Mouse (Mus musculus) intestine, embryonic 15.5 days (tissue): ENCODE measurements around the gene Sh2d7. TPM values are rescaled to one million over a fixed set of nuclear protein-coding genes. Genes with fewer than 3 reads are reported as not detected.

Experiments
- ATAC-seq: fragments of 200-750 bp; cut with Nextera tagmentation; 2 replicates; pipeline ENCODE4 v1.8.0; 2017; ENCODE audit warnings: moderate TSS enrichment, moderate library complexity
- H3K27ac ChIP-seq: fragments of 300-500 bp; sonication (generic); 2 replicates; pipeline ENCODE4 v1.5.1; 2015; ENCODE audit warnings: mild to moderate bottlenecking, inconsistent platforms
- H3K27me3 ChIP-seq: fragments of 300-500 bp; sonication (generic); replicated peaks from 2 replicates; pipeline ENCODE4 v1.6.1; 2015; ENCODE audit warnings: inconsistent platforms
- H3K36me3 ChIP-seq: fragments of 300-500 bp; sonication (generic); 2 replicates; pipeline ENCODE4 v1.6.1; 2015; ENCODE audit warnings: inconsistent platforms
- H3K4me1 ChIP-seq: fragments of 300-500 bp; sonication (generic); replicated peaks from 2 replicates; pipeline ENCODE4 v1.6.1; 2015; ENCODE audit warnings: inconsistent platforms
- H3K4me2 ChIP-seq: fragments of 300-500 bp; sonication (generic); replicated peaks from 2 replicates; pipeline ENCODE4 v1.6.1; 2015; ENCODE audit warnings: mild to moderate bottlenecking, inconsistent platforms
- H3K4me3 ChIP-seq: fragments of 300-500 bp; sonication (generic); replicated peaks from 2 replicates; pipeline ENCODE4 v1.5.1; 2015; ENCODE audit warnings: inconsistent platforms
- H3K9ac ChIP-seq: fragments of 300-500 bp; sonication (generic); 2 replicates; pipeline ENCODE4 v1.6.1; 2015; ENCODE audit warnings: inconsistent platforms
- H3K9me3 ChIP-seq: fragments of 300-500 bp; sonication (generic); 2 replicates; pipeline ENCODE4 v1.6.1; 2016; ENCODE audit warnings: inconsistent platforms
- WGBS: fragments of 180-500 bp; shearing (Covaris S2); methylation state at CpG from one replicate; pipeline ENCODE4 v1.1.7; 2015; 5-methylcytosine and 5-hydroxymethylcytosine counted together
- polyA plus RNA-seq: library from polyadenylated mRNA; unstranded; fragments of >200 nt; fragmentation: Nextera tagmentation; extraction: Ambion mirVana; gene quantifications from 2 replicates; pipeline ENCODE4 v1.2.1, GENCODE M21; 2015

The Sh2d7 gene
- not detected in 2 replicates for polyA plus RNA-seq

DNA sequence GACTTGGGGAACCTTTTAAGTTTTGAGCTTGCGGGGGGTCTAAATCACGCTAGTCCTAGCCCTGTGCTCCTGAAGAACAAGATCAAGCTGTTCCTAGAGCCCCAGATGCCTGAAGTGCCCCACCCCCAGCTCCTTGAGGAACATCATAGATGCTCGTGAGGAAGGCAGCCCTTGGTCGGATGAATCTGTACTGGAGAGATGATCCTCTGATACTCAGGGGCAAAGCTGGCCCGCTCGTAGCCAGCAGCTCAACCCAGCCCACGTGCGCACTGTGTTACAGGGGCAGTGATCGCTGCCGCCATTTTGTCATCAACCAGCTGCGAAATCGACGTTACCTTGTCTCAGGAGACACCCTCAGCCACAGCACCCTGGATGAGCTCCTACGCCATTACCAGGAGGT is at the start of gene Sh2d7:
TSS of gene Sh2d7 (plus strand) at position 301 of the 400 bp plus-strand sequence.
- no peak within 1 kb of the TSS for H3K4me2 ChIP-seq
- no peaks in the 10 kb centered on the region for H3K27me3 ChIP-seq
- WGBS: 91% methylated on average over 14 of the region's 14 CpGs
- no peak within 1 kb of the TSS for H3K27ac ChIP-seq
- no peaks in the 10 kb centered on the region for H3K36me3 ChIP-seq
- H3K4me1 ChIP-seq: no peaks in the 10 kb centered on the region
- no peak within 1 kb of the TSS for H3K4me3 ChIP-seq
- no peaks in the 10 kb centered on the region for H3K9me3 ChIP-seq
- no peak within 1 kb of the TSS for H3K9ac ChIP-seq
- ATAC-seq: no peak

DNA sequence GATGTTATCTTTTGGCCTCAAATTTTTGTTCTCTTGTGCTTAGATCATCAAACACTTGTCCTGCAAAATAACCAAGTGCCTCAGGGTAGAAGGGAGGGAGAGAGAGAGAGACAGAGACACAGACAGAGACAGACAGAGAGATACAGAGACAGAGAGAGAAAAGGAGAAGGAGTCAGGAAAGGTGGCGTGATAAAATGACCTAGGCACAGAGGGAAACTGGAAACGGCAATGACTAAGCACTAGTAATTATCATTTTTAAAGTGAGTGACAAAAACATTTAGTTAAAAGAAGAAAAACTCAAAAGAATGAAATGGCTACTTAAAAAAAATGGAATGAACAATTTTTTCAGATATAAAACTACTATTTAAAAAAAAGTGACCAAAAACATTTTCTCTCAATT is 49.2 kb upstream of the Sh2d7 start:
- no peaks in the 10 kb centered on the region for H3K27me3 ChIP-seq
- H3K9me3 ChIP-seq: no peaks in the 10 kb centered on the region
- no peaks in the 10 kb centered on the region for H3K36me3 ChIP-seq
- no peaks in the 10 kb centered on the region for H3K4me1 ChIP-seq
- no peak overlapping the region for H3K27ac ChIP-seq
- no peak overlapping the region for H3K4me2 ChIP-seq
- WGBS: 72% methylated on average over 2 of the region's 2 CpGs
- H3K4me3 ChIP-seq: no peak overlapping the region
- H3K9ac ChIP-seq: no peak overlapping the region
- ATAC-seq: no peak

DNA sequence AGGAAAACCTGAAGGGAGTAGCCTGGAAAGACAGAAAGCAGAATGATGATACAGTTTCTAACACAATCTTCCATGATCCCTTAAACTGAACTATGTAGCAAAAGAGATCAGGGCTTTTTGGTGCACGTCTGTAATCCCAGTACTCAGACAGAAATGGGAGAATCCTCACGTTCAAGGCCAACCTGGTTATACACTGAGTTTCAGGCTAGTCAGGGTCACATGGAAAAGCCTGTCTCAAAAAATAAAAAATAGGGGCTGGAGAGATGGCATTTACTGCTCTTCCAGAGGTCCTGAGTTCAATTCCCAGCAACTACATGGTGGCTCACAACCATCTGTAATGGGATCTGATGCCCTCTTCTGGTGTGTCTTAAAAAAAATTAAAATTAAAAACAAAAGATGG is 48.4 kb upstream of the Sh2d7 start:
- ATAC-seq: no peak
- H3K4me3 ChIP-seq: no peak overlapping the region
- H3K36me3 ChIP-seq: no peaks in the 10 kb centered on the region
- no peak overlapping the region for H3K4me2 ChIP-seq
- 88% methylated on average over 2 of the region's 2 CpGs for WGBS
- no peaks in the 10 kb centered on the region for H3K9me3 ChIP-seq
- H3K27ac ChIP-seq: no peak overlapping the region
- H3K27me3 ChIP-seq: no peaks in the 10 kb centered on the region
- no peaks in the 10 kb centered on the region for H3K4me1 ChIP-seq
- H3K9ac ChIP-seq: no peak overlapping the region

DNA sequence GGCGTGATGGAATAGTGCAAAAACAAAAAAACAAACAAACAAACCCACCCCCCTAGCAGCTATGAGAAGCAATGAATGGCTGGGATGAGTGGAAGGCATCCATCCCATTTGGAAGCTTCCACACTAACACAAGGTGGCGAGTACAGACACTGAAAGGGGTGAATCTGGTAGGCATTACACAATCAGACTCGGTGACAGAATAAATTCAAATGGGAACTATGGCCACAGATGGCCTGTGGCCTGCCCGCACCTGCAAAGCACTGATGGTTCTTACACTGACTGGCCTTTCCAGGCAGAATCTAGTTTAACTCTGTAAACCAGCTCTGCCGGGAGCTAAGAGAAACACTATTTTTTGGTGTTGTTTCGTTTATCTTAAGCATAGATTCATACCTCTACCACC is 39.5 kb upstream of the Sh2d7 start:
- Histone ChIP-seq H3K9me3 (no peaks in the 10 kb centered on the region), H3K27ac (no peak overlapping the region), H3K27me3 (no peaks in the 10 kb centered on the region), H3K4me3 (no peak overlapping the region), H3K36me3 (no peaks in the 10 kb centered on the region), H3K9ac (no peak overlapping the region), H3K4me1 (no peaks in the 10 kb centered on the region), H3K4me2 (no peak overlapping the region)
- WGBS: 87% methylated on average over 6 of the region's 6 CpGs
- no peak for ATAC-seq

DNA sequence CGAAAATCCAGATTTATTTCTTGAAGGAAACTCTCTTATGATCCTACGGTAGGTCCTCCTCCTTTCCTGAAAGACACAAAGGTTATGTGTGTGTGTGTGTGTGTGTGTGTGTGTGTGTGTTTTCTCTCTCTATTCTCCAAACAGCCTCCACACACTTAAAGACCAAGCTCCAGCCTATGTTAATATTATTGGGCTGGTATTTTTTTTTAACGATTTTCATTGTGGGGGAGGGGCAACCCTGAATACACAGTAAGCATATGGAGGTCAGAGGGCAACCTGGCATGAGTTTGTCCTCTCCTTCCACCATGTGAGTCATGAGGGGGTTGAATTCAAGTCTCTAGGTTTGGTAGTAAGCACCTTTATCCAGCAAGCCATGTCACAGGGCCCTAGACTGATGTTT is 39.0 kb upstream of the Sh2d7 start:
- Histone ChIP-seq H3K9ac (no peak overlapping the region), H3K4me2 (no peak overlapping the region), H3K27me3 (no peaks in the 10 kb centered on the region), H3K27ac (no peak overlapping the region), H3K36me3 (no peaks in the 10 kb centered on the region), H3K4me1 (no peaks in the 10 kb centered on the region), H3K9me3 (no peaks in the 10 kb centered on the region), H3K4me3 (no peak overlapping the region)
- no peak for ATAC-seq
- 80% methylated on average over 3 of the region's 3 CpGs for WGBS

DNA sequence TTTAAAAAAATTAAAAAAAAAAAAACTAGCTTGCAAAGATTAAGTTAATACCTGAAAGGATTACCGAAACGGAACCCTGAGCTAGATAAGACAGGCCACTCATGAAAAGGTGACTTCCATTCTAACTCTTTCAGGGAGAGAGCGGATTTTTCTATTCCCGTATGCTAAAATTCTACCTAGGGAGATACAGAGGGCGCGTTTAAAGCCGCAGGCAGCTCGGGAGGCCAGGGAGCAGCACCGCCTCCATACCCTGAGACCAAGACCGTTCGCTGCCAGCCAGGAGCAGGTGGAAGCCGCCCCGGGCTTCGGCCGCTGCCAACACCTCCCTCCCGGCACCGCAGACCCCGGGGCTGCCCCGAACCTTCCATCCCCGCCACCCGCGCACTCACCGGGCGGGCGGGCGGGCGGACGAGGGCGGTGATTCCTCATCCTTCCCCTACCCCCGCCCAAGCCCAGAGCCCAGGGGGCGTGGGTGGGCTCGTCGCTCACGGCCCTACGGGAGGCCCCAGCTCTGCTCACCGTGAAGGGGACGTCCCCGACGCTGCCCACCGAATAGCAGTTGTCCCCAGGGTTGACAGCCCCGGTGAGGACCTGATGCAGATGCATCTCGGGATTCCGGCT is 37.8 kb upstream of the Sh2d7 start:
- Histone ChIP-seq H3K27me3 (no peaks in the 10 kb centered on the region), H3K9me3 (no peaks in the 10 kb centered on the region), H3K4me1 (no peaks in the 10 kb centered on the region), H3K27ac (0 out of 2 replicates have a peak overlapping the region, but pooled peaks have one; percentile 27), H3K4me2 (peak overlapping the region; percentile 99), H3K9ac (peak overlapping the region; percentile 67), H3K4me3 (peak overlapping the region; percentile 70), H3K36me3 (no peaks in the 10 kb centered on the region)
- under 1% methylated on average over 43 of the region's 43 CpGs for WGBS
- ATAC-seq: peak; percentile 51

DNA sequence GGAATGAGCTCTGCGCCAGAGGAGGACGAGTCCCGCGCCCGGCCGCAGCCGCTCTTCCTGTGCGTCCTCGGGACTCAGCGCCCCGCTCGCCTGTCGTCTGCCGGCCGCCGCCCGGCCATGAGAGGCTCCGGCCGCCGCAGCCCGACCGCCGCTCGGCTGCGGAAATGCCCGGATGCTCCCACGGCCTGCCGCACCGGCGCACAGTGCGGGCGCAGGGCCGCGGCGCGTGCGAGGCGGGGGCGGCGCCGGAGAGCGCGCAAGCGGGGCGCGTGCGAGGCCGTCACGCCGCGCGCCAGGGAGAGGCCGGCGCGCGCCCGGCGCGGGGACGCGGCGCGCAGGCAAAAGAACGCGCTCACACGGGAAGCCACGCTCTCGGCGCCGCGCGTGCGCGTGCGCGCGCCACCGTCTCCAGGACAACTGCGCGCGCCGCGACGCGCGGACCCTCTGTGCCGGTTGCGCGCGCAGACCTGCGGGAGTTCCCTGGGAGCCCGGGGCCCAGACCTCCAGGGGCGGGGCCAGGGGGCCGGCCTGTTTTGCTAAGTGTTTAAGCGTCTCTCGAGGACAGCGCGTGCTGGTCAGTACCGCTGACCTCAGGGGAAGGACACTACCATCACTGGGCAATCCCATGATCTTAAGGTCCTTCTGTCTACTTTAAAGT is 37.2 kb upstream of the Sh2d7 start, which contains the start of gene Dmxl2:
TSS of gene Dmxl2 (minus strand) at position 174 of the 658 bp plus-strand sequence.
- Histone ChIP-seq H3K27me3 (no peaks in the 10 kb centered on the region), H3K9ac (peak within 1 kb of the TSS; percentile 67), H3K9me3 (no peaks in the 10 kb centered on the region), H3K27ac (0 out of 2 replicates have a peak within 1 kb of the TSS, but pooled peaks have one; percentile 27), H3K36me3 (no peaks in the 10 kb centered on the region), H3K4me1 (no peaks in the 10 kb centered on the region), H3K4me3 (peak within 1 kb of the TSS; percentile 70), H3K4me2 (peak within 1 kb of the TSS; percentile 99)
- ATAC-seq: peak; percentile 94
- under 1% methylated on average over 92 of the region's 99 CpGs for WGBS

DNA sequence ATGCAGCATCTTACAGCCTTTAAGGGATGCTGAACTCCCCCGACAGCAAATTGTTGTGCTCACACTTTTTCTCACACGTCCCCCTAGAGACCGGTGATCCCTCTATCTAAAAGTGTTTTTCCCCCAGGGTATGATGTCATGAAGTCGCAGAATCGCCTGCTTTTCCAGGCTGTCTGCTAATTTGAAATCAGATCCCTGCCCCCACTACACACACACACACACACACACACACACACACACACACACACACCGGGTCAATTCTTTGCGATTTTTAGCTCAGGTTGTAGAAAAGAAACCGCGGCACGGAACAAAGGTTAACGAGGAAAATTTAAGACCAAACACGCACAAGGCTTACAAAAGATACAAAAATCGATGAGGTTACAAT is 36.7 kb upstream of the Sh2d7 start:
- no peak for ATAC-seq
- 4% methylated on average over 13 of the region's 13 CpGs for WGBS
- H3K4me3 ChIP-seq: peak overlapping the region; percentile 70

DNA sequence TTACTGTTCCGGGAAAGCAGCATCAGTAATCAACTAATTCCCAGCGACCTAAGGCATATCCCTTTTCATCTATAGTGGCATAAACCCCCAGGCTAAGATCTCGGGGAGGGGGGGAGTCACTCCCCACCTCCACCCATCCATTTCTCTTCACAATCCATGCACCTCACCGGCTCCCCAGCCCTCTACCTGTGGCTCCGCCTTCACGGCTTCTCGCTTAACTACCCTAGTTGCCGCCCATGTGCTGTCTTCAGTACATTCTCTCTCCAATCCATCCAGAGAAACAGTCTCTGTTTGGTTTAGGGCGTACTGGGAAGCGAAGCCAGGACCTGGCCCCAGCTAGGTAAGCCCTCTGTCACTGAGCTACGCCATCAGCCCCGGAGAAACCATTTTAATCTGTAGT is 35.9 kb upstream of the Sh2d7 start:
- no peak for ATAC-seq
- peak overlapping the region; percentile 99 for H3K4me2 ChIP-seq
- no peaks in the 10 kb centered on the region for H3K4me1 ChIP-seq
- no peaks in the 10 kb centered on the region for H3K36me3 ChIP-seq
- no peaks in the 10 kb centered on the region for H3K27me3 ChIP-seq
- no peak overlapping the region for H3K27ac ChIP-seq
- H3K4me3 ChIP-seq: peak overlapping the region; percentile 20
- 12% methylated on average over 12 of the region's 12 CpGs for WGBS
- no peak overlapping the region for H3K9ac ChIP-seq
- H3K9me3 ChIP-seq: no peaks in the 10 kb centered on the region

More for the DNA sequence above, 36.7 kb upstream of the Sh2d7 start:
- peak overlapping the region; percentile 99 for H3K4me2 ChIP-seq
- H3K4me1 ChIP-seq: no peaks in the 10 kb centered on the region
- H3K36me3 ChIP-seq: no peaks in the 10 kb centered on the region
- no peaks in the 10 kb centered on the region for H3K9me3 ChIP-seq
- no peaks in the 10 kb centered on the region for H3K27me3 ChIP-seq
- H3K27ac ChIP-seq: no peak overlapping the region
- H3K9ac ChIP-seq: peak overlapping the region; percentile 67; the same call in 1 of the 2 replicates

DNA sequence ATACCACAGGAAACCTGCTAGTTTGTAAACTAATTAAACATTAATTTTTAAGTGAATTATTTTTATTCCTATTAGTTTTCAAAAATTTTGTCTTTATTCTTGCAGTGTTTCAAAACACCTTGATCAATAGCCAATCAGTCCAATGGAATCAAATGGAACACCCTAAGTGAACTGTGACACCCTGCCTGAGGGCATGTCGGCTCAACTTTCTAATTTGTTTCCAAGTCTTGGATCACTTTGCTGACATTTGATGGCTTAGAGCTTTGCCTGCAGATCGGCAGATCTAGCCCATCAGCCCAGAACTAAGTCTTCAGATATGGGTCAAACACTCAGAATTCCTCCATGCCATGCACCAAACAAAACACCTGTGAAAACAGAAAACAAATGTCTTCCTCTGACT is 22.8 kb upstream of the Sh2d7 start:
- Histone ChIP-seq H3K4me1 (no peaks in the 10 kb centered on the region), H3K36me3 (no peaks in the 10 kb centered on the region), H3K27me3 (no peaks in the 10 kb centered on the region), H3K4me3 (no peak overlapping the region), H3K27ac (no peak overlapping the region), H3K9me3 (no peaks in the 10 kb centered on the region), H3K9ac (no peak overlapping the region), H3K4me2 (no peak overlapping the region)
- no peak for ATAC-seq
- 83% methylated on average over 2 of the region's 2 CpGs for WGBS

DNA sequence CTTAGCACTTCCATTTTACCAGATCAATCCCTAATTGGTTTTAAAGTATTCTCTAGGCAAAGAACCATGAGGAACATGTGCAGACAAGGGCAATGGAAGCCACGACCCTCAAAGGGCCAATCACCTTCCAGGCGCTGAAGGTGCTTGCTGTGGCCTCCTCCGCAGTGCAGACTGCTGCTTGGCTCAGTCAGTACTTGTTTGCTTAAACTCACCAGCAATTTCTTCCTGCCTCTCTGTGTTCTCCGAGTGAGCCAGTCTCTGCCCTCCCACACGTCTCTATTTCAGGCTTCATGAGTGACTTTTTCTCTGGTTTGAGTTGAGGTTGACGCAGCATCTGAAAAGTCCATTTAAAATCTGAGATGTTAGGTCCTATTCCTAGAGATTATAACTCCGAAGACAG is 19.9 kb upstream of the Sh2d7 start:
- H3K36me3 ChIP-seq: no peaks in the 10 kb centered on the region
- no peaks in the 10 kb centered on the region for H3K4me1 ChIP-seq
- no peaks in the 10 kb centered on the region for H3K9me3 ChIP-seq
- H3K9ac ChIP-seq: no peak overlapping the region
- H3K27me3 ChIP-seq: no peaks in the 10 kb centered on the region
- no peak overlapping the region for H3K27ac ChIP-seq
- no peak for ATAC-seq
- H3K4me2 ChIP-seq: no peak overlapping the region
- 62% methylated on average over 7 of the region's 7 CpGs for WGBS
- H3K4me3 ChIP-seq: no peak overlapping the region

DNA sequence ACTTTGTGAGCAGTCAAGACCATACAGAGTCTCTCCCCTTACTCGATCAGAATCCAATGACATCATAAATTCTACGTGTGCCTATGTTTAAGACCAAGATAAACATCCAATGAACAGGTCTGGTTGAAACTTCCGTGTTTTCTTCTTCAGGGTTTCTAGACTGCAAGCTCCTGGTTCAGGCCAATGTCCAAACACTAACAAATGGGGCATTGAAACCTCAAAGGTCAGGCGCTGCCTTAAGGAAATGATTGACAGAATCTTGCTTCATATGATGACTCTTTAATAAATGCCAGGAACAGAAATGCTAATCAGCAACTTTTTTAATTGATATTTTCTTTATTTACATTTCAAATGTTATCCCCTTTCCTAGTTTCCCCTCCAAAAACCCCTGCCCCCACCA is 18.5 kb upstream of the Sh2d7 start:
- WGBS: 51% methylated on average over 4 of the region's 4 CpGs
- Histone ChIP-seq H3K27me3 (no peaks in the 10 kb centered on the region), H3K4me3 (no peak overlapping the region), H3K36me3 (no peaks in the 10 kb centered on the region), H3K9ac (no peak overlapping the region), H3K9me3 (no peaks in the 10 kb centered on the region), H3K4me1 (no peaks in the 10 kb centered on the region), H3K27ac (no peak overlapping the region), H3K4me2 (no peak overlapping the region)
- peak; percentile 75 for ATAC-seq

DNA sequence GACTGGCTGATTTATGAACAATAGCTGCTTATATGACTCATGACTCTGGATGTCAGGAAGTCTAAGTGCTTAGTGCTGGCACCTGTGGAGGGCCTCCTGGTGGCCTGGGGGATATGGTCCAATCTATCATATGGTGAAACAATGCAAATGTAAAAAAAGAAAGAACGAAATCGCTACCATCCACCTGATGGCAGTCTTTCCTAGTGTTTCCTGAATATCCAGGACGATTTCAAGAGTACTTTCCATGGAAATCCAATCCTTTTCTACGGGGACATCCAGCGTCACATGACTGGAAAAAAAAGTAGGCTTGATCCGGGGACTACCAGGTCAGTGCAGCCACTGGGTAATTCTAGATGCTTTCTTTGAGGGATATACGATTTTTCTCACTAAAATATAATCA is 11.1 kb upstream of the Sh2d7 start:
- Histone ChIP-seq H3K4me2 (no peak overlapping the region), H3K9me3 (no peaks in the 10 kb centered on the region), H3K27me3 (no peaks in the 10 kb centered on the region), H3K4me3 (no peak overlapping the region), H3K4me1 (no peaks in the 10 kb centered on the region), H3K36me3 (no peaks in the 10 kb centered on the region), H3K9ac (no peak overlapping the region), H3K27ac (no peak overlapping the region)
- 71% methylated on average over 7 of the region's 7 CpGs for WGBS
- no peak for ATAC-seq
